Mouse (Mus musculus): ENCODE measurements around the gene Sptb. TPM values are rescaled to one million over a fixed set of nuclear protein-coding genes. Genes with fewer than 3 reads are reported as not detected.

Sptb gene
- polyA plus RNA-seq, 2 experiments, result 39.7 to 59.4 TPM

GRCm38 (mm10) chr12:76685647-76686046 lies 24.7 kb downstream of the Sptb start:
- H3K36me3 ChIP-seq (replicated peaks; ENCODE audit: control insufficient read depth, insufficient read depth, low read depth), result peaks cover 61% of the 10 kb centered on the region
- no peak overlapping the region for H3K9ac ChIP-seq (replicated peaks)
- no peaks in the 10 kb centered on the region for H3K9me3 ChIP-seq (ENCODE audit: control insufficient read depth, low read length)
- no peak overlapping the region for H3K4me3 ChIP-seq (ENCODE audit: insufficient read depth in 1 of 2, low read depth in 2 of 2, low read length in 2 of 2)
- TF ChIP-seq EP300 (IDR thresholded peaks at IDR 0.05; ENCODE audit: low read depth), result no peak
- peak; percentile 5; the same call in 1 of the 2 replicates for TF ChIP-seq CTCF (IDR thresholded peaks at IDR 0.05; ENCODE audit: low read depth)
- 96% methylated on average over 3 of the region's 3 CpGs for WGBS (ENCODE audit: insufficient replicate concordance)
- H3K27ac ChIP-seq, result no peak overlapping the region
- H3K4me2 ChIP-seq (ENCODE audit: low read depth), result peak overlapping the region; percentile 15
- no peaks in the 10 kb centered on the region for H3K27me3 ChIP-seq (ENCODE audit: control insufficient read depth, insufficient read depth, low read length)
- DNase-seq (ENCODE audit: low read depth in 3 of 3, low spot score in 3 of 3) (no peak), ATAC-seq (ENCODE audit: insufficient read depth) (no peak)
- H3K4me1 ChIP-seq (replicated peaks; ENCODE audit: control insufficient read depth in 2 of 2, insufficient read depth in 2 of 2, low read length in 1 of 2), result peaks cover 45 to 72% of the 10 kb centered on the region in 2 experiments

GRCm38 (mm10) chr12:76684493-76684892 lies 25.9 kb downstream of the Sptb start:
- 71% methylated on average over 6 of the region's 6 CpGs for WGBS (ENCODE audit: insufficient replicate concordance)
- Histone ChIP-seq H3K9ac (replicated peaks) (no peak overlapping the region), H3K4me2 (ENCODE audit: low read depth) (no peak overlapping the region), H3K9me3 (ENCODE audit: control insufficient read depth, low read length) (no peaks in the 10 kb centered on the region), H3K27me3 (ENCODE audit: control insufficient read depth, insufficient read depth, low read length) (no peaks in the 10 kb centered on the region), H3K36me3 (replicated peaks; ENCODE audit: control insufficient read depth, insufficient read depth, low read depth) (peaks cover 64% of the 10 kb centered on the region), H3K27ac (peak overlapping the region; percentile 33), H3K4me1 (replicated peaks; ENCODE audit: control insufficient read depth in 2 of 2, insufficient read depth in 2 of 2, low read length in 1 of 2) (peaks cover 52 to 72% of the 10 kb centered on the region in 2 experiments), H3K4me3 (ENCODE audit: insufficient read depth in 1 of 2, low read depth in 2 of 2, low read length in 2 of 2) (no peak overlapping the region)
- ATAC-seq (ENCODE audit: insufficient read depth), result peak; percentile 34
- TF ChIP-seq CTCF (IDR thresholded peaks at IDR 0.05; ENCODE audit: low read depth), result peak; percentile 35
- no peak for TF ChIP-seq EP300 (IDR thresholded peaks at IDR 0.05; ENCODE audit: low read depth)
- DNase-seq (ENCODE audit: low read depth in 3 of 3, low spot score in 3 of 3), result no peak

GRCm38 (mm10) chr12:76681937-76682336 lies 28.4 kb downstream of the Sptb start:
- DNase-seq (ENCODE audit: low read depth in 3 of 3, low spot score in 3 of 3) (no peak), ATAC-seq (ENCODE audit: insufficient read depth) (peak; percentile 26; the same call in 1 of the 2 replicates)
- no peaks in the 10 kb centered on the region for H3K9me3 ChIP-seq (ENCODE audit: control insufficient read depth, low read length)
- peaks cover 71 to 84% of the 10 kb centered on the region in 2 experiments for H3K4me1 ChIP-seq (replicated peaks; ENCODE audit: control insufficient read depth in 2 of 2, insufficient read depth in 2 of 2, low read length in 1 of 2)
- 0 out of 2 replicates have a peak overlapping the region, but pooled peaks have one; percentile 14 for H3K4me2 ChIP-seq (ENCODE audit: low read depth)
- TF ChIP-seq CTCF (IDR thresholded peaks at IDR 0.05; ENCODE audit: low read depth) (no peak), EP300 (IDR thresholded peaks at IDR 0.05; ENCODE audit: low read depth) (no peak)
- peaks cover 65% of the 10 kb centered on the region for H3K36me3 ChIP-seq (replicated peaks; ENCODE audit: control insufficient read depth, insufficient read depth, low read depth)
- H3K9ac ChIP-seq (replicated peaks), result peak overlapping the region; percentile 15
- H3K27me3 ChIP-seq (ENCODE audit: control insufficient read depth, insufficient read depth, low read length), result no peaks in the 10 kb centered on the region
- peak overlapping the region; percentile 21 for H3K27ac ChIP-seq
- no peak overlapping the region for H3K4me3 ChIP-seq (ENCODE audit: insufficient read depth in 1 of 2, low read depth in 2 of 2, low read length in 2 of 2)

- H3K4me3 ChIP-seq (ENCODE audit: insufficient read depth in 1 of 2, low read depth in 2 of 2, low read length in 2 of 2), result no peak overlapping the region
- peaks cover 90 to 92% of the 10 kb centered on the region in 2 experiments for H3K4me1 ChIP-seq (replicated peaks; ENCODE audit: control insufficient read depth in 2 of 2, insufficient read depth in 2 of 2, low read length in 1 of 2)
- H3K4me2 ChIP-seq (ENCODE audit: low read depth), result peak overlapping the region; percentile 80
- DNase-seq (ENCODE audit: low read depth in 3 of 3, low spot score in 3 of 3), result no peak
- WGBS (ENCODE audit: insufficient replicate concordance), result 60% methylated on average over 7 of the region's 7 CpGs
- no peaks in the 10 kb centered on the region for H3K9me3 ChIP-seq (ENCODE audit: control insufficient read depth, low read length)
- peak overlapping the region; percentile 23 for H3K9ac ChIP-seq (replicated peaks)
- ATAC-seq (ENCODE audit: insufficient read depth), result no peak
- peaks cover 40% of the 10 kb centered on the region for H3K36me3 ChIP-seq (replicated peaks; ENCODE audit: control insufficient read depth, insufficient read depth, low read depth)
- no peak for TF ChIP-seq CTCF (IDR thresholded peaks at IDR 0.05; ENCODE audit: low read depth)
- no peak for TF ChIP-seq EP300 (IDR thresholded peaks at IDR 0.05; ENCODE audit: low read depth)
- H3K27me3 ChIP-seq (ENCODE audit: control insufficient read depth, insufficient read depth, low read length), result no peaks in the 10 kb centered on the region
- peak overlapping the region; percentile 96 for H3K27ac ChIP-seq
Observed at GRCm38 (mm10) chr12:76677068-76677467, 33.3 kb downstream of the Sptb start.

- DNase-seq (ENCODE audit: low read depth in 3 of 3, low spot score in 3 of 3) (no peak), ATAC-seq (ENCODE audit: insufficient read depth) (no peak)
- peak overlapping the region; percentile 80 for H3K4me2 ChIP-seq (ENCODE audit: low read depth)
- no peaks in the 10 kb centered on the region for H3K9me3 ChIP-seq (ENCODE audit: control insufficient read depth, low read length)
- no peak overlapping the region for H3K4me3 ChIP-seq (ENCODE audit: insufficient read depth in 1 of 2, low read depth in 2 of 2, low read length in 2 of 2)
- H3K27me3 ChIP-seq (ENCODE audit: control insufficient read depth, insufficient read depth, low read length), result no peaks in the 10 kb centered on the region
- peak overlapping the region; percentile 34 for H3K9ac ChIP-seq (replicated peaks)
- TF ChIP-seq CTCF (IDR thresholded peaks at IDR 0.05; ENCODE audit: low read depth) (no peak), EP300 (IDR thresholded peaks at IDR 0.05; ENCODE audit: low read depth) (no peak)
- H3K4me1 ChIP-seq (replicated peaks; ENCODE audit: control insufficient read depth in 2 of 2, insufficient read depth in 2 of 2, low read length in 1 of 2), result peaks cover 90 to 92% of the 10 kb centered on the region in 2 experiments
- peak overlapping the region; percentile 96 for H3K27ac ChIP-seq
- H3K36me3 ChIP-seq (replicated peaks; ENCODE audit: control insufficient read depth, insufficient read depth, low read depth), result peaks cover 40% of the 10 kb centered on the region
- 64% methylated on average over 22 of the region's 22 CpGs for WGBS (ENCODE audit: insufficient replicate concordance)
Observed at GRCm38 (mm10) chr12:76676477-76676876, 33.9 kb downstream of the Sptb start.

Data from liver, embryonic 14.5 days (tissue).